Mouse (Mus musculus) limb, embryonic 15.5 days (tissue): ENCODE data around the gene Fkbp10. TPM values are rescaled to one million over a fixed set of nuclear protein-coding genes. Genes with fewer than 3 reads are reported as not detected.

Experiments
- ATAC-seq: fragments of 200-750 bp; cut with Nextera tagmentation; 2 replicates; pipeline ENCODE4 v1.8.0; 2017; ENCODE audit warnings: low read depth, moderate TSS enrichment; ENCODE audit not compliant: insufficient number of reproducible peaks, low FRiP score, low TSS enrichment
- H3K27ac ChIP-seq: fragments of 300-500 bp; sonication (generic); 2 replicates; pipeline ENCODE4 v1.5.1; 2015; ENCODE audit warnings: moderate library complexity, mild to moderate bottlenecking, inconsistent platforms
- H3K27me3 ChIP-seq: fragments of 300-500 bp; sonication (generic); 2 replicates; pipeline ENCODE4 v1.6.1; 2015; ENCODE audit warnings: inconsistent platforms
- H3K36me3 ChIP-seq: fragments of 300-500 bp; sonication (generic); 2 replicates; pipeline ENCODE4 v1.6.1; 2015; ENCODE audit warnings: inconsistent platforms
- H3K4me1 ChIP-seq: fragments of 300-500 bp; sonication (generic); 2 replicates; pipeline ENCODE4 v1.6.1; 2015; ENCODE audit warnings: inconsistent platforms
- H3K4me2 ChIP-seq: fragments of 300-500 bp; sonication (generic); 2 replicates; pipeline ENCODE4 v1.6.1; 2015; ENCODE audit warnings: mild to moderate bottlenecking, inconsistent platforms
- H3K4me3 ChIP-seq: fragments of 300-500 bp; sonication (generic); 2 replicates; pipeline ENCODE4 v1.5.1; 2015; ENCODE audit warnings: mild to moderate bottlenecking, inconsistent platforms
- H3K9ac ChIP-seq: fragments of 300-500 bp; sonication (generic); 2 replicates; pipeline ENCODE4 v1.6.1; 2015; ENCODE audit warnings: inconsistent platforms
- H3K9me3 ChIP-seq: fragments of 300-500 bp; sonication (generic); 2 replicates; pipeline ENCODE4 v1.6.1; 2016; ENCODE audit warnings: inconsistent platforms
- WGBS: fragments of 180-500 bp; shearing (Covaris S2); methylation state at CpG from one replicate; pipeline ENCODE4 v1.1.7; 2015; 5-methylcytosine and 5-hydroxymethylcytosine counted together
- polyA plus RNA-seq: library from polyadenylated mRNA; unstranded; fragments of >200 nt; fragmentation: Nextera tagmentation; extraction: Ambion mirVana; gene quantifications from 2 replicates; pipeline ENCODE4 v1.2.1, GENCODE M21; 2015

The Fkbp10 gene
- polyA plus RNA-seq, 1 experiment from 2014 or later, result 210 TPM

- peak overlapping the region; percentile 75 for H3K4me3 ChIP-seq
- H3K4me1 ChIP-seq, result peaks cover 60% of the 10 kb centered on the region
- peak overlapping the region; percentile 68 for H3K27ac ChIP-seq
- no peaks in the 10 kb centered on the region for H3K9me3 ChIP-seq
- 36% methylated on average over 17 of the region's 17 CpGs for WGBS
- peak overlapping the region; percentile 83 for H3K4me2 ChIP-seq
- no peak for ATAC-seq
- peak overlapping the region; percentile 28; the same call in 1 of the 2 replicates for H3K9ac ChIP-seq
- no peaks in the 10 kb centered on the region for H3K27me3 ChIP-seq
- H3K36me3 ChIP-seq, result no peaks in the 10 kb centered on the region
Observed at GRCm38 (mm10) chr11:100395861-100396631, 19.5 kb upstream of the Fkbp10 start.

DNA sequence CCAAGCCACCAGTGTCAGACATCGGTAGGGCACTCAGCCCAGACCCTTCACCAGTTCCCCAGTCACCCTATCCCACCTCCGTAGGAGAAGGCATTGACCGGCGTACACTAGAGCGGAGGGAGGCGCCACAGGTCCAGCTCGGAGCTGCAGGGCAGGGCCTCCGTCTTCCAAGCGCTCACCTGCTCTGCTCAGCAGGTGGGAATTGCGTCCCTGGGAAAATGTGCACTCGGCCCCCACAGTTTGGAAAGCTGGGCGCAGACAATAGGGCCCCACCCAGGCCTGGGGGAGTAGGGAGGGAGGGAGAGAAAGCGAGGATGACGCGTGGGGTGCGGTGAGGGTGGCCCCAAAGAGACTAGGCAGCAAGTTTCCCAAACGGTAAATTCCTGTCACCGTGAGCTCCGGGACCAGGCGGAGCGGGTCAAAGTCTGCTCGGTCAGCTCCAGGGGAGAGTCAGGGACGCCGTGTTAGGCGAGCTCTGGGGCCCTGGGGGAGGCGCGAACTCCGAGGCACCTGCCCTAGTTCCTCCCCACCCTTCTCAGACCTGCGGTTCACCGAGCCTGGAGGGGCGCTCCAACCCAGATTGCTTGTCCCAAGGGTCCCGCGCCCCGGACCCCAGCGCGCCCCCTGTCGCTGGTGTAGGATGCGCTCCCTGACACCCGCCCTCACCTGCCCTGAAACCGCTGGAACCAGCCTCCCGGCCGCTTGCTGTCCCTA, 18.5 kb upstream of the Fkbp10 start:
- ATAC-seq, result peak; percentile 21
- peak overlapping the region; percentile 83 for H3K4me2 ChIP-seq
- peaks cover 54% of the 10 kb centered on the region for H3K4me1 ChIP-seq
- peak overlapping the region; percentile 85 for H3K27ac ChIP-seq
- no peaks in the 10 kb centered on the region for H3K9me3 ChIP-seq
- H3K36me3 ChIP-seq, result no peaks in the 10 kb centered on the region
- peak overlapping the region; percentile 75 for H3K4me3 ChIP-seq
- no peaks in the 10 kb centered on the region for H3K27me3 ChIP-seq
- peak overlapping the region; percentile 68 for H3K9ac ChIP-seq
- 2% methylated on average over 42 of the region's 42 CpGs for WGBS

DNA sequence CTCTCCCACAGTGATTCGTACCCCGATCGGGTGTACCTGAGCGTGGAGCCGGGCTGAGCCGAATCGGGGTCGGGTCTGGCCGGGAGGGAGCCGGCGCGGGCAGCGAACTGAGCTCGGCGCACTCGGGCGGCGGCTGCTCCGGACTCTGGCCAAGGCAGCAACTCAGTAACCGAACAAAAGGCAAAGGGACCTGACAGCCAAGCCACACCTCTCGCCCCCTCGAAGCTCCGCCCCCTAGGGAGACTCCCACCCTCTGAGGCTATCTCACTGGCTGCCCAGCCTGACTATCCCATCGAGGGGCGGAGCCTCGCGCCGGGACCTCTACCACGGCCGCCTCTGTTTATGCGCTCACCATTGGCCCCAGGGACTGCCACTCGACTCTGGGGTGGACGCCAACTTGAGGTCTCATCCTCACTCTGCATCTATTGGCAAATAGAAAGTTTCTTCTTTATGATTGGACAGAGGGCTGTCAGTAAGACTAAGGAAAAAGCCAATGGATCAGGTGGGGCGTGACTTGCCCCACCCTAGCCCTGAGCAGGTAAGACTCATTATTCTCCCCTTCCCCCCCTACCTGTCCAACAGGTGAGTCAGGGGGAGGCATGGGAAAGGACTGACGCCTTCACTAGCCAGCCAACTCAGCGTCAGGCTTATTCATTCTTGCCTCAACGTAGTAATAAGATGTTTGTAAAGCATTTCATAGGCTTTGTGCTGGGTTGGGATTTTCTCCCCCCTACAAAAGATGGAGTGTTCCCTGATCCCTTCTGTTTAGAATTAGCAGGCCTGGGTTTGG, 17.7 kb upstream of the Fkbp10 start, which contains the start of gene Jup:
Jup (minus strand) TSS at position 164 of the 790 bp plus-strand sequence.
- Histone ChIP-seq H3K9ac (peak within 1 kb of the TSS; percentile 68), H3K4me2 (peak within 1 kb of the TSS; percentile 83), H3K27ac (peak within 1 kb of the TSS; percentile 85), H3K4me1 (peaks cover 59% of the 10 kb centered on the region), H3K36me3 (no peaks in the 10 kb centered on the region), H3K4me3 (peak within 1 kb of the TSS; percentile 75), H3K27me3 (no peaks in the 10 kb centered on the region), H3K9me3 (no peaks in the 10 kb centered on the region)
- WGBS, result 2% methylated on average over 37 of the region's 37 CpGs
- peak; percentile 94 for ATAC-seq

DNA sequence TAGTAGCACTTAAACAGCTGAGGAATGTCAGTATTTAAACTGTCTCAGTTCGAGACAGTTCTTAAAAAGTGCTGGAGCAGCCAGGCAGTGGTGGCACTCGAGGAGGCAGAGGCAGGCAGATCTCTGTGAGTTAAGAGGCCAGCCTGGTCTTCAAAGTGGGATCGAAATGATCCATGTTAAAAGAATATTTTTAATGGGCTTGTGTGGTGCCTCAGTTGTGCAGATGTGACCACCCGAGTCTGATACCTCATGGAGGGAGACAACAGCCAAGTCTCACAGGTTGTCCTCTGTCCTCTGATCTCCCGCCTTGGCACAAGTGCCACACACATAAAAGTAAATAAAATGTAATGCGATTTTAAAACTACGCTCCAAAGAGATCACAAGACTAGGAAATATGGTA, 17.0 kb upstream of the Fkbp10 start:
- no peak overlapping the region for H3K4me2 ChIP-seq
- no peak overlapping the region for H3K4me3 ChIP-seq
- 0 out of 2 replicates have a peak overlapping the region, but pooled peaks have one; percentile 43 for H3K27ac ChIP-seq

DNA sequence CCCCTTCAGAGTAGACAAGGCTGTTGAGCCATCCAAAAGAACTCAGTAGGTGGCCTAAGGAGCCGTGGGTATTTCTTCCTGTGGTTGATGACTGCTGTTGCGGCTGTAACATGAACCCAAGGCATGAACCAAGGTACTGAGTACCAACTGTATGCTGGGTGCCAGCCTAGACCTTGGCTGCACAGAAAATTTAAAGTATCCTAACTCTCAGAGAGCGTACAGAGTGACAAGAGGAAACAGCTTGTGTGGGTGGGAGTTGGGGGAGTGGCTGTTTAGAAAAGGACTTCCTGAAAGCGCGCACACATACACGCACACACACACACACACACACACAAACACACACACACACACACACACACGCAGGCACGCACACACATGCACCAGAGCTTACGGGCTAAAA, 16.2 kb upstream of the Fkbp10 start:
- Histone ChIP-seq H3K4me2 (no peak overlapping the region), H3K27ac (peak overlapping the region; percentile 57), H3K36me3 (no peaks in the 10 kb centered on the region), H3K4me3 (no peak overlapping the region), H3K27me3 (no peaks in the 10 kb centered on the region), H3K4me1 (peaks cover 53% of the 10 kb centered on the region), H3K9ac (no peak overlapping the region), H3K9me3 (no peaks in the 10 kb centered on the region)
- WGBS, result 65% methylated on average over 9 of the region's 9 CpGs
- no peak for ATAC-seq

More for the DNA sequence above, 17.0 kb upstream of the Fkbp10 start:
- Histone ChIP-seq H3K9me3 (no peaks in the 10 kb centered on the region), H3K9ac (no peak overlapping the region), H3K4me1 (peaks cover 55% of the 10 kb centered on the region), H3K36me3 (no peaks in the 10 kb centered on the region), H3K27me3 (no peaks in the 10 kb centered on the region)
- ATAC-seq, result no peak
- 91% methylated on average over 7 of the region's 7 CpGs for whole genome bisulfite sequencing

DNA sequence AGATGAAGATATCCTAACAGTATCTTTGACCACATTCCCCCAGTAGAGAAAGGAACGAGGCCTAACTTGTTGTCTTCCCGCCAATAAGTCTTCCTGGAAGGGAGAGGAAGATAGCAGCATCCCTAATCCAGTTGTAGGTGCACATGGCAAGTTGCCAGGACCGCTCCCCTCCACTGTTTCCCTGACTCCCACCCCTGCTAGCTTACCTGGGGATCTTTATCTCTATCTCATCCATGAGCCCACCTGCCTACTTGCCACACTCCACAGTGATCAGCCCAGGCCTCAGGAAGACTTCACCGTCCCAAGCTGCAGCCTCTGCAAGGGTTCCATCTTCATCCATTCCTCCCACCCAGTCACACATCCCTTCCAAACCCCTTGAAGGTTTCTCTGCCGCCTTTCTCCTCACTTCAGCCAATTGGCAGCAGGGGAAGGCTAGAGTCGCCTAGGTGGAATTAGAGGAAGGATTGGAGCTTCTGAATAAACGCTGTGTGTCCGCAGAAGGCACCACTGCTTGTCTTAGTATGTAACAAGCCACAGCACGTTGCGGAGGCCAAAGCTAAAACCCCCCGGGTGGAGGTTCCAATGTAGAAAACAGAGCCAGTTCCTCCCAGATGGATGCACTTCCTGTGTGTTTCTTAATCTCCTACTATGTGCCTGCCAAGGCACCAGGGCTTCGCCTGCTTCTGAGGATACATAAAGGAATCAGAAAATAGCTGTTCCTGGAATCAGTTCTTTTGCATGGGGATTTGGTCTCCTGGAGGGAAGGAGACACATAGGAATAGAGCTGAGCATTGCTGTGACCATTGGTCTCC, 15.6 kb upstream of the Fkbp10 start:
- WGBS, result 64% methylated on average over 12 of the region's 12 CpGs
- Histone ChIP-seq H3K4me2 (no peak overlapping the region), H3K9ac (no peak overlapping the region), H3K9me3 (no peaks in the 10 kb centered on the region), H3K27me3 (no peaks in the 10 kb centered on the region), H3K27ac (peak overlapping the region; percentile 55), H3K36me3 (no peaks in the 10 kb centered on the region), H3K4me1 (peaks cover 47% of the 10 kb centered on the region), H3K4me3 (no peak overlapping the region)
- ATAC-seq, result no peak

GRCm38 (mm10) chr11:100400842-100401241, 14.7 kb upstream of the Fkbp10 start:
- no peak overlapping the region for H3K4me2 ChIP-seq
- no peak overlapping the region for H3K9ac ChIP-seq
- H3K4me3 ChIP-seq, result no peak overlapping the region
- H3K4me1 ChIP-seq, result peaks cover 38% of the 10 kb centered on the region
- no peak for ATAC-seq
- H3K9me3 ChIP-seq, result no peaks in the 10 kb centered on the region
- no peaks in the 10 kb centered on the region for H3K36me3 ChIP-seq
- WGBS, result 58% methylated on average over 6 of the region's 6 CpGs
- no peak overlapping the region for H3K27ac ChIP-seq
- H3K27me3 ChIP-seq, result no peaks in the 10 kb centered on the region

GRCm38 (mm10) chr11:100402240-100402639, 13.3 kb upstream of the Fkbp10 start:
- no peak overlapping the region for H3K4me2 ChIP-seq
- no peaks in the 10 kb centered on the region for H3K27me3 ChIP-seq
- no peak for ATAC-seq
- 27% methylated on average over 6 of the region's 6 CpGs for WGBS
- H3K4me1 ChIP-seq, result peaks cover 29% of the 10 kb centered on the region
- H3K4me3 ChIP-seq, result no peak overlapping the region
- no peak overlapping the region for H3K9ac ChIP-seq
- H3K27ac ChIP-seq, result 0 out of 2 replicates have a peak overlapping the region, but pooled peaks have one; percentile 38
- peaks cover 6% of the 10 kb centered on the region for H3K36me3 ChIP-seq
- no peaks in the 10 kb centered on the region for H3K9me3 ChIP-seq

DNA sequence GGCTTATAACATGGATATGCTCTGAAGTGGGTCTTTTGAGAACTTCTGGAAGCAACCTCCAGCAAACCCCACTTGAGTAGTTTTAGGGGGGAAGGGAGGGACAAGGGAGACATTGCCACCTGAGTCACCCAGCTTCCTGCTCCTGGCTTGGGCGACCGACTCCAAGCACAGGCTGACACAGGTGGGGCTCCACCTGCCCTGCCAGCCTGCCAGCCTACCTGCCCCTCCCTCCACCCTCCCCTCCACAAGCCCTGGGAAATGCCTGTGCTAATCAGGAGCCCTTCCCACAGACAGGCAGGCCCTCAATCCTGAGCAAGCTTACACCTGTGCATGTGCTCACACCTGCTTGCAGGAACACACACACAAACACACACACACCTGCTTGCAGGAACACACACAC, 12.8 kb upstream of the Fkbp10 start:
- no peaks in the 10 kb centered on the region for H3K27me3 ChIP-seq
- no peak overlapping the region for H3K4me2 ChIP-seq
- H3K4me3 ChIP-seq, result no peak overlapping the region
- no peak overlapping the region for H3K9ac ChIP-seq
- no peaks in the 10 kb centered on the region for H3K9me3 ChIP-seq
- H3K36me3 ChIP-seq, result peaks cover 8% of the 10 kb centered on the region
- H3K4me1 ChIP-seq, result peaks cover 26% of the 10 kb centered on the region
- ATAC-seq, result no peak
- H3K27ac ChIP-seq, result no peak overlapping the region
- 68% methylated on average over 2 of the region's 2 CpGs for WGBS

GRCm38 (mm10) chr11:100403445-100404134, 11.9 kb upstream of the Fkbp10 start:
- no peaks in the 10 kb centered on the region for H3K27me3 ChIP-seq
- H3K36me3 ChIP-seq, result peaks cover 15% of the 10 kb centered on the region
- peak overlapping the region; percentile 64 for H3K27ac ChIP-seq
- no peak overlapping the region for H3K9ac ChIP-seq
- no peak overlapping the region for H3K4me3 ChIP-seq
- ATAC-seq, result no peak
- peaks cover 26% of the 10 kb centered on the region for H3K4me1 ChIP-seq
- no peaks in the 10 kb centered on the region for H3K9me3 ChIP-seq
- WGBS, result 66% methylated on average over 10 of the region's 10 CpGs
- no peak overlapping the region for H3K4me2 ChIP-seq
